Mouse (Mus musculus) macrophage (primary cell): Measurements from ENCODE around the gene Carns1. TPM values are rescaled to one million over a fixed set of nuclear protein-coding genes. Genes with fewer than 3 reads are reported as not detected.

Experiments used
- H3K27ac ChIP-seq: fragments of 350-480 bp; formaldehyde crosslinking; 2 replicates; pipeline ENCODE4 v1.9.0; 2021
- H3K36me3 ChIP-seq: fragments of 350-480 bp; formaldehyde crosslinking; 2 replicates; pipeline ENCODE4 v1.9.0; 2021; ENCODE audit errors: inconsistent target
- H3K4me3 ChIP-seq: fragments of 350-480 bp; formaldehyde crosslinking; 2 replicates; pipeline ENCODE4 v1.9.0; 2021; ENCODE audit errors: inconsistent target
- H3K79me2 ChIP-seq: fragments of 350-480 bp; formaldehyde crosslinking; 2 replicates; pipeline ENCODE4 v1.9.0; 2021; ENCODE audit errors: inconsistent target
- WGBS: methylation state at CpG from one replicate; pipeline ENCODE4 v1.1.7; 2026; ENCODE audit warnings: inconsistent platforms; ENCODE audit not compliant: missing documents; 5-methylcytosine and 5-hydroxymethylcytosine counted together
- polyA plus RNA-seq: library from polyadenylated mRNA; stranded (reverse); fragments of 250-400 nt; gene quantifications from 3 replicates; pipeline ENCODE4 v1.2.4, GENCODE M21; 2018; ENCODE audit warnings: inconsistent platforms

Carns1 gene
- polyA plus RNA-seq, 1 experiment from 2014 or later, result 0.77 TPM

- WGBS, result 96% methylated on average over 10 of the region's 10 CpGs
Measured at GRCm38 (mm10) chr19:4115144-4115543, 60.1 kb downstream of the Carns1 start.

GRCm38 (mm10) chr19:4114551-4114950 lies 60.7 kb downstream of the Carns1 start:
- peak overlapping the region; percentile 95; the same call in 1 of the 2 replicates for H3K27ac ChIP-seq

More at GRCm38 (mm10) chr19:4115144-4115543, 60.1 kb downstream of the Carns1 start:
- Histone ChIP-seq H3K27ac (no peak overlapping the region), H3K36me3 (peaks cover 60% of the 10 kb centered on the region), H3K79me2 (peaks cover 24% of the 10 kb centered on the region; the same call in 1 of the 2 replicates), H3K4me3 (no peak overlapping the region)

More at GRCm38 (mm10) chr19:4114551-4114950, 60.7 kb downstream of the Carns1 start:
- Histone ChIP-seq H3K4me3 (no peak overlapping the region), H3K36me3 (peaks cover 66% of the 10 kb centered on the region), H3K79me2 (peaks cover 18% of the 10 kb centered on the region; the same call in 1 of the 2 replicates)
- WGBS, result 90% methylated on average over 10 of the region's 10 CpGs

Other genes starting within 250 kb of the Carns1 start
- 57.7 to 77.8 TPM (median 67.9 TPM) in 3 replicates for gene Aldh3b1, start 245.7 kb downstream of the Carns1 start, polyA plus RNA-seq
- 421 to 814 TPM (median 651 TPM) in 3 replicates for gene Unc93b1, start 240.3 kb downstream of the Carns1 start, polyA plus RNA-seq
- gene Aldh3b3, start 216.8 kb downstream of the Carns1 start, polyA plus RNA-seq, result not detected in 3 replicates
- not detected in 3 replicates for gene Aldh3b2, start 203.2 kb downstream of the Carns1 start, polyA plus RNA-seq
- gene Acy3, start 188.9 kb downstream of the Carns1 start, polyA plus RNA-seq, result 0.47 to 0.60 TPM (median 0.47 TPM) in 3 replicates
- not detected in 3 replicates for gene Tbx10, start 182.7 kb downstream of the Carns1 start, polyA plus RNA-seq
- gene Nudt8, start 174.9 kb downstream of the Carns1 start, polyA plus RNA-seq, result 6.9 to 10.7 TPM (median 7.0 TPM) in 3 replicates
- gene Gm49405, start 174.9 kb downstream of the Carns1 start, polyA plus RNA-seq, result 0.07 to 0.19 TPM (median 0.13 TPM) in 3 replicates
- 0.20 to 0.33 TPM in 2 of 3 replicates, not detected in the other for gene Doc2g, start 172.2 kb downstream of the Carns1 start, polyA plus RNA-seq
- gene Ndufv1, start 162.7 kb downstream of the Carns1 start, polyA plus RNA-seq, result 35.8 to 43.3 TPM (median 39.0 TPM) in 3 replicates
- 6.2 to 20.1 TPM (median 8.6 TPM) in 3 replicates for gene Gstp1, start 137.5 kb downstream of the Carns1 start, polyA plus RNA-seq
- not detected in 3 replicates for gene Gstp2, start 129.5 kb downstream of the Carns1 start, polyA plus RNA-seq
- not detected in 3 replicates for gene Gstp3, start 115.9 kb downstream of the Carns1 start, polyA plus RNA-seq
- not detected in 3 replicates for gene Cabp2, start 93.9 kb downstream of the Carns1 start, polyA plus RNA-seq
- gene Cdk2ap2, start 78.3 kb downstream of the Carns1 start, polyA plus RNA-seq, result 16.7 to 37.3 TPM (median 23.1 TPM) in 3 replicates
- 12.8 to 30.4 TPM (median 14.2 TPM) in 3 replicates for gene Pitpnm1, start 75.5 kb downstream of the Carns1 start, polyA plus RNA-seq
- gene Aip, start 49.6 kb downstream of the Carns1 start, polyA plus RNA-seq, result 80.9 to 169 TPM (median 84.6 TPM) in 3 replicates
- not detected in 3 replicates for gene Gpr152, start 35.7 kb downstream of the Carns1 start, polyA plus RNA-seq
- gene Cabp4, start 31.4 kb downstream of the Carns1 start, polyA plus RNA-seq, result not detected in 3 replicates
- gene Coro1b, start 26.9 kb downstream of the Carns1 start, polyA plus RNA-seq, result 252 to 368 TPM (median 357 TPM) in 3 replicates
- gene Ptprcap, start 21.9 kb downstream of the Carns1 start, polyA plus RNA-seq, result 0.28 to 0.53 TPM (median 0.41 TPM) in 3 replicates
- 13.6 to 29.6 TPM (median 18.4 TPM) in 3 replicates for gene Rps6kb2, start 12.1 kb downstream of the Carns1 start, polyA plus RNA-seq
- 0.25 to 0.60 TPM (median 0.41 TPM) in 3 replicates for gene Tbc1d10c, start 15.8 kb upstream of the Carns1 start, polyA plus RNA-seq
- 375 to 413 TPM (median 395 TPM) in 3 replicates for gene Ppp1ca, start 16.6 kb upstream of the Carns1 start, polyA plus RNA-seq
- 16.0 to 22.9 TPM (median 16.7 TPM) in 3 replicates for gene Rad9a, start 26.2 kb upstream of the Carns1 start, polyA plus RNA-seq
- 0.10 to 0.21 TPM (median 0.17 TPM) in 3 replicates for gene Clcf1, start 38.8 kb upstream of the Carns1 start, polyA plus RNA-seq
- gene AC109138.7, start 38.9 kb upstream of the Carns1 start, polyA plus RNA-seq, result not detected in 3 replicates
- 33.8 to 76.3 TPM (median 47.8 TPM) in 3 replicates for gene Pold4, start 56.4 kb upstream of the Carns1 start, polyA plus RNA-seq
- 32.6 to 83.1 TPM (median 36.6 TPM) in 3 replicates for gene Ssh3, start 93.7 kb upstream of the Carns1 start, polyA plus RNA-seq
- gene Ankrd13d, start 107.7 kb upstream of the Carns1 start, polyA plus RNA-seq, result 3.2 to 8.1 TPM (median 5.6 TPM) in 3 replicates
- gene Grk2, start 130.7 kb upstream of the Carns1 start, polyA plus RNA-seq, result 131 to 143 TPM (median 139 TPM) in 3 replicates
- gene Kdm2a, start 222.8 kb upstream of the Carns1 start, polyA plus RNA-seq, result 30.1 to 62.8 TPM (median 39.7 TPM) in 3 replicates